Mouse (Mus musculus): ENCODE measurements around the gene Cbr2.

The Cbr2 gene

GRCm38 (mm10) chr11:120730331-120730870 is 1.5 kb downstream of the Cbr2 start:
- no peak for DNase-seq

- DNase-seq: peak; percentile 57 to 63
Measured at GRCm38 (mm10) chr11:120729432-120730050, 2.4 kb downstream of the Cbr2 start.

GRCm38 (mm10) chr11:120728530-120729240 is 3.2 kb downstream of the Cbr2 start:
- DNase-seq: no peak

- no peak for DNase-seq
Measured at GRCm38 (mm10) chr11:120727564-120727963, 4.3 kb downstream of the Cbr2 start.

GRCm38 (mm10) chr11:120727169-120727527 is 4.8 kb downstream of the Cbr2 start, which contains the start of gene Dcxr:
TSS of gene Dcxr (minus strand) at chr11:120727281.
- peak; percentile 74 to 75 for DNase-seq

- DNase-seq: no peak
Measured at GRCm38 (mm10) chr11:120726243-120727168, 5.4 kb downstream of the Cbr2 start.

GRCm38 (mm10) chr11:120723509-120723908 is 8.4 kb downstream of the Cbr2 start:
- DNase-seq: no peak

- DNase-seq: no peak
Measured at GRCm38 (mm10) chr11:120722761-120723382, 9.0 kb downstream of the Cbr2 start.

GRCm38 (mm10) chr11:120722067-120722630 is 9.8 kb downstream of the Cbr2 start:
- DNase-seq: no peak

GRCm38 (mm10) chr11:120721124-120722066 is 10.5 kb downstream of the Cbr2 start, which contains the start of gene Rac3:
TSS of gene Rac3 (plus strand) at chr11:120721470.
- peak; percentile 58 to 59 for DNase-seq

- DNase-seq: peak; percentile 95 to 96
Measured at GRCm38 (mm10) chr11:120720450-120720849, 11.5 kb downstream of the Cbr2 start.

- no peak for DNase-seq
Measured at GRCm38 (mm10) chr11:120719841-120720376, 12.0 kb downstream of the Cbr2 start.

GRCm38 (mm10) chr11:120719242-120719641 is 12.7 kb downstream of the Cbr2 start:
- DNase-seq: no peak

GRCm38 (mm10) chr11:120715131-120715530 is 16.8 kb downstream of the Cbr2 start:
- DNase-seq: no peak

GRCm38 (mm10) chr11:120714546-120714945 is 17.4 kb downstream of the Cbr2 start:
- DNase-seq: no peak

GRCm38 (mm10) chr11:120713580-120714518 is 18.1 kb downstream of the Cbr2 start, which contains the start of the genes Cenpx and Lrrc45:
TSS of gene Cenpx (minus strand) at chr11:120713738.
TSS of gene Lrrc45 (plus strand) at chr11:120713925.
- peak; percentile 90 to 93 for DNase-seq

- DNase-seq: peak; percentile 68 to 71
Measured at GRCm38 (mm10) chr11:120712771-120713568, 18.9 kb downstream of the Cbr2 start.

GRCm38 (mm10) chr11:120711980-120712604 is 19.8 kb downstream of the Cbr2 start:
- no peak for DNase-seq
